Mouse (Mus musculus) c-Kit-positive CD71-positive TER-119-positive erythroid progenitor cells, embryonic 14.5 days (primary cell): ENCODE measurements around the gene Btbd11.

Experiments
- DNase-seq: peaks from one replicate; pipeline ENCODE4 v3.0.0-alpha.2; 2013; ENCODE audit warnings: low spot score

The Btbd11 gene

GRCm38 (mm10) chr10:85475642-85476345 is 89.2 kb downstream of the Btbd11 start:
- DNase-seq: no peak

DNA sequence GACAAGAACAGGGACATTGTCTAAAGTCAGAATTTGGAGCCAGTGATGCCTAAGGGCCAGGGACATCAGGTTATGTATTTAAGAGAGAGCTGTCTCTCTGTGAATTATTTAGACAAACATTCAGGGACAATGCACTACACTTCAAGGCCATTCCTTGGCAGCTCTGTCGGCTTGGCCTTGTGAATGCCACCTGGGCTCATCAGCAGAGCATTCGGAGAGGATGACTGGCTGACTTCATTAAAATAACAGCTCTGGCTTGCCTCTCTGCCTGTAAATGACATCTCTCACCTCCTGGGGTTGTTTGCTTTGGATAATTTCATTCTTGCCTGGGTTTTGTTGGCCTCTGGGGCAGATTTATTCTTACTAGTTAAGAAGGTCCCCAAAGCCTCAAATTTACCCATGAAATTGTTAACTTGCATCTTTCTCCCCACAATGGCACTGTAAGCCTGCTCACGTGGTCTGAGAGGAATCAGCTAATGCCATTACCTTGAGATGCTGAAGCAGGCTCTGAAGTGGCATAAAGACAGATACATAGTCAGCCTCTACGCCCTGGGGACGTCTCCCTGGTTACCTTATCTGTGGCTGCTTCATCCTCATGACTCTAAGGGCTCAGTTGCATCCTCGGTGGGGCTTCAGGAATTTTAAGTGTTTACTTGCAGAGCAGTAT is 93.5 kb downstream of the Btbd11 start:
- no peak for DNase-seq

GRCm38 (mm10) chr10:85481106-85481505 is 94.5 kb downstream of the Btbd11 start:
- no peak for DNase-seq

- no peak for DNase-seq
Measured at GRCm38 (mm10) chr10:85482064-85482473, 95.5 kb downstream of the Btbd11 start.

GRCm38 (mm10) chr10:85482480-85482879 is 95.9 kb downstream of the Btbd11 start:
- DNase-seq: no peak

- no peak for DNase-seq
Measured at GRCm38 (mm10) chr10:85486456-85486855, 99.8 kb downstream of the Btbd11 start.

GRCm38 (mm10) chr10:85492583-85492982 is 106.0 kb downstream of the Btbd11 start:
- DNase-seq: no peak

- no peak for DNase-seq
Measured at GRCm38 (mm10) chr10:85496358-85496757, 109.7 kb downstream of the Btbd11 start.

- DNase-seq: no peak
Measured at GRCm38 (mm10) chr10:85496981-85497380, 110.4 kb downstream of the Btbd11 start.

- DNase-seq: no peak
Measured at GRCm38 (mm10) chr10:85497931-85498330, 111.3 kb downstream of the Btbd11 start.

- no peak for DNase-seq
Measured at GRCm38 (mm10) chr10:85500573-85501155, 114.0 kb downstream of the Btbd11 start.

DNA sequence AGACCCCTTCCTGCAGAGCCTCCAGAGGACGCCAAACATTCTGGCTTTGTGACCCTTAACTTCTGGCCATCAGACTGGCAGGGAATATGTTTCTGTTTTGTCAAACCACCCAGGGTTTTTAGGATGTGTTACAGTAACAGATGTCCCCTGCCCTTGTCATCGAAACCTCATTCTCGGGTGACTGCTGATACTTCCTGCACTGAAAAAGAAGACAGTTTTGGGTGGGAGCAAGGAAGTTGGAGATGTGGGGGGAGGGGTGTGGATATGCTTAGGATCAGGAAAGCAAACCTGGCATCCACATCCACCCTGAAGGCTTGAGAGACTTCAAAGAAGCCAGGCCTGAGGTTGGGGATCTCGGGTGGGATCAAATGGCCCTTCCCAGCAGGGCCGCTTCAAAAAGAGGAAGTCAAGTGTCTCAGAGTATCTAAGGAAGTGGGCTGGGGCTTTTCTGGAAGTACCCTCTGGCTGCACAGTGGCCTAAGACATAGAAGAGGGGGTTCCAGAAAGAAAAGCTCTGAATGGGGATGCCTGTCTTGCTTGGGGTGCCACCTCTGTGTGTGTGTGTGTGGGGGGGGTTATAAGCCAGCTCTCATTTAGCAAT is 115.5 kb downstream of the Btbd11 start:
- no peak for DNase-seq

DNA sequence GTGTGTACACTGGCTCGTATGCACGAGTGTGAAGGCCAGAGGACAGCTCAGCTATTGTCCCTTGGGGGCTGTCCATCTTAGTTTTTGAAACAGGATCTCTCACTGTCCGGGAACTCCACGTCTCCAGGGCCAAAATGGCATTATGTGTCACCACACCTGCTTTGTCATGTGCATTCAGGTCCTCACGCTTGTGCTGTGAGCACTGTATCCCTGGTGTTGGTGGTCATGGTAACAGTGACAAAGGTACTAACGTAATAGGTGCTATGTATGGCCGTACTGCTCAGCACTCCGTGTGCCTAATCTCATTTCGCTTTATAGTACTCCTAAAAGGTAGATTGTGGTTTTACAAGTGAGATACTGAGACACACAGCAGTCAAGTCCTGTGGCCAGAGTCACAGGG is 116.0 kb downstream of the Btbd11 start:
- DNase-seq: no peak

- DNase-seq: no peak
Measured at GRCm38 (mm10) chr10:85503453-85503852, 116.8 kb downstream of the Btbd11 start.

GRCm38 (mm10) chr10:85507270-85508050 is 120.8 kb downstream of the Btbd11 start:
- DNase-seq: no peak

GRCm38 (mm10) chr10:85508193-85508794 is 121.7 kb downstream of the Btbd11 start:
- DNase-seq: no peak

DNA sequence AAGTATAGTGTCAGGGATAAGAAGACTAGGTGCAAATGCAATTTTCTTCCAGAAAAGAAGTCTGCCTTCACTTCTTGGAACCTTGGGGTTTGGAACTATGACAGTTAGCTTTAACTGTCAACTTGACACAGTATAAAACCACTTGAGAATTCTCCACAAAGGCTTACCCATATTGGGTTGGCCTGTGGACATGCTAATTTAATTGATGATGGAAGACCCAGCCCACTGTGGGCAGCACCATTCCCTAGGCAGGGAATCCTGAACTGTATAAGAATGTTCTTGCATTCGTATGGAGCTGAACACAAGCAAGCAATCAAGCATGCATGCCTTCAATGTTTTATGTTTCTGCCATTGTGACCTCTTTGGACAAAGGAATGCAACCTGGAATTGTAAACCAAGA is 122.4 kb downstream of the Btbd11 start:
- DNase-seq: no peak

DNA sequence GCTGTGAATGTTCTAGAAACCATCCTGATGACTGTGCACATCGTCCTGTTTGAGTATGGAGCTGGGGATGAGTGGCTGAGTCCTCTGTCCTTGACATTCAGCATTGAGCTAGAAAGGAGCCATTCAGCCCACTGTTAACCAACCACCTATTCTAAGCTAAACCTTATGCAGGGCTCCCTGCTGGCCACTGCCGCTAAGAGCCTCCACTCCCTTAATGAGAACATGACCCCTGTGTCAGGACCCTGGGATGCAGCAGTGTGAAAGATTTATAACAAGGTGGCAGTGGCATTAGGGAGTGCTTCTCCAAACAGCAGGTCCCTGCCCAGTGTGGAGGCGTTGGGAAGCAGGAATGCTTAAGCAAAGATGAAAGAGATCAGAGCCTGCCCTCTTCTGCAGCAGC is 123.7 kb downstream of the Btbd11 start:
- no peak for DNase-seq

DNA sequence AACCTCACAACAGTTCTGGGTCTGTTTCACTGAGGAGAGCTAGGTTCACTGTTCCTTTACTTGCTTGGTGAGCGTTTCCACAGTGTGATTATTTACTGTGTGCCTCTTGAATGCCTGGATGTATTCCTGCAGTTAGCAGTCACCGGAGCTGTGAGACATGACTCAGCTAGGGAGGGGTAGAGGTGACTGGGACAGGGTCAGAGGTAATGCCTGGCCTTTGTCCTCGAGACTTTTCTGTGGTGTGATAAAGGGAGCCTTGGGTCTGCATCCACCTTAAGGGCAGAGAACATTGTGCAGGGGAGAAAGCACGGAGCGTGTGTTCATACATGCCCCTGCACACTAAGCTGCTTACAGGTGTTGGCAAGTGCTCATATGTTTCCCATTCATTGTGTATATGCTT is 126.2 kb downstream of the Btbd11 start:
- DNase-seq: no peak

GRCm38 (mm10) chr10:85517223-85518110 is 130.9 kb downstream of the Btbd11 start:
- no peak for DNase-seq

DNA sequence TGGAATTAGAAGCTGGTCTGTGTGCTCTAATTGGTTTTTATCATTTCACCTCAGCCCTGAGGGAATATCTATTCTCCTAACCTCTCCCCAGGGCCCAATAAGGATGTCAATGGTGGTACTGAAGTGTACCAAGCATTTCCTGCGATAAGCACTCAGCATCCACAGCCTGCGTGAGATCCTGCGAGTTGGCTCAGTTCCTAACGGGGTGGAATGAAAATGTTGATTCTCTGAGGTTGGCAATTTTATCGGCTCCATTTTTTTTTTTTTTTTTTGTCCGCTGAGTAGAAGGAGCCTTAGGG is 131.4 kb downstream of the Btbd11 start:
- no peak for DNase-seq
